Mouse (Mus musculus): Measurements from ENCODE around the gene Nav3. TPM values are rescaled to one million over a fixed set of nuclear protein-coding genes. Genes with fewer than 3 reads are reported as not detected.

The Nav3 gene
- total RNA-seq, 2 experiments from 2014 or later, result 140 to 152 TPM

DNA sequence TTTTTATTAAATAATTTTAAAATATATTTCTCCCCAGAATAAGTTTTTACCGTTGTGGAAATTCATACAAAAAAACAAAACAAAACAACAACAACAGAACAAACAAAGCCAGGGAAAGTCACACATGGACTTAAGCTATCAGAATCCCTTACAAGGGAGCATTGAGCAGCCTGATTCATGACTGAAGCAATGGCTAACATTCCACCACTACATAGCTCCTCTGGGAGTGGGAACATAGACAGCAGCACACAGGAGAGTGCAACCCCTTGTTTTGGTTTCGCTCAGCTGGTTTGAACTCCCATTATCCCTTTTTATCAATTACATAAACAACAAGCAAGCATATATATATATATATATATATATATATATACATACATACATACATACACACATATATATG lies 589.9 kb downstream of the Nav3 start:
- DNase-seq, result no peak

GRCm38 (mm10) chr10:109865391-109865790 lies 590.6 kb downstream of the Nav3 start:
- no peak for DNase-seq
- intact Hi-C loops (cut with DNase I), result no loop called here

More for the DNA sequence above, 589.9 kb downstream of the Nav3 start:
- intact Hi-C loops (cut with DNase I), result no loop called here

DNA sequence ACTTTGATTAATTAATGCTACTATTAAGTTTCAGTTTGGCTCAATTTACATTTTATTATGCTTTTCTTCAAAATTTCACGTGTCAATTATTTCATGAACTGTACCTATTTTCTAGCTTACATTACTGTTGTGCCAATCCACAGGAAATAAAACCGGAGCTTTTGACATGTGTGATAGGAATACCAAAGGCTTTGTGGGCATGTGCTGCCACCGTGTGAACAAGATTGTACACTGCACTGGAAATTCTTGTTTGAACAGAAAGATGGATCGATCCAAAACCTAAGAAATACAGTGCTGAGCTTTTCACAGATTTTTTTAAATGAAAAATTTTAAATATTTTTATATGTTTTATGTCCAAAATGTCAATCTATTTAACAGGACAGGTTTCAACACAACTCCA lies 591.3 kb downstream of the Nav3 start:
- peak; percentile 35 for DNase-seq
- intact Hi-C loops (cut with DNase I), result loop anchor here (5.0 kb wide), 1 partner anchor 97 kb away; no protein-coding TSS in a partner anchor

DNA sequence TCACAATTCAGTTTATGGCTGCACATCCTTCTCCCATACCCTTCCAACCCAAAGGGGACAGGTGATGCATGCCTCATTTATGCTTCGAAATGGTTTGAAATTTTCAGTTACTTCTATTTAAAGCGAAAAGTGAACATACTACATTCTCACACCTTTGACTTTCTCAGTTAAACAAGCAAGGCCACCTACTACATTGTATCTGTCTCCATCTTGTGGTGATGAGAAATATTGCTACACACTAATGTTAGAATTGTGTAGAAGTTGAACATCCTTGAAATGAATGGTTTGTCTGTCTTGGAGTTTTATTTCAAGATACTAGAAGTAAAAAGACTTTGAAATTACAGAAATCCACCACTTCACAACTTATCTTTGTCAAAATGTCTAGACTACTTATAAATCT lies 594.7 kb downstream of the Nav3 start:
- DNase-seq, result no peak
- intact Hi-C loops (cut with DNase I), result loop anchor here (5.0 kb wide), 1 partner anchor 94 kb away; no protein-coding TSS in a partner anchor

GRCm38 (mm10) chr10:109858568-109858967 lies 597.4 kb downstream of the Nav3 start:
- intact Hi-C loops (cut with DNase I), result loop anchor here (10.0 kb wide), 1 partner anchor 1404 kb away; no protein-coding TSS in a partner anchor
- DNase-seq, result no peak

DNA sequence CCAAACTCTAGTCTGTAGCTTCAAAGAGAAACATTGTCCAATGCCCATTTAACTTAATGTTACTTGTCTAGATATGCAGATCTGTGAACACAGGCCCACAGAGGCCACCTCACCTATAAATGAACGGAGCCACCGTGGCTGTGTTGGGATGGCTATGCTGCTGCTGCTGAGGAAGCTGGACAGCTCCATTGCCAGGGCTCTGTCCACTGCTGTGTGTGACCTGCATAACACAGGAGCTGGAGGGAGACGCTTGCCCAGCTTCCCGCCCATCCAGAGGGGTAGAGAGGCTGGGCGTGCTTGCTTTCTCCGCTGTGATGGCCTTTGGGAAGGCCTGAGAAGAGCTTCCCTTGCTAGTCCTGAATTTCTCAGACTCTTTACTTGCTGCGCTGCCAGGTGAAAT lies 603.6 kb downstream of the Nav3 start:
- intact Hi-C loops (cut with DNase I), result loop anchor here (10.0 kb wide), 1 partner anchor 1398 kb away; no protein-coding TSS in a partner anchor
- no peak for DNase-seq

DNA sequence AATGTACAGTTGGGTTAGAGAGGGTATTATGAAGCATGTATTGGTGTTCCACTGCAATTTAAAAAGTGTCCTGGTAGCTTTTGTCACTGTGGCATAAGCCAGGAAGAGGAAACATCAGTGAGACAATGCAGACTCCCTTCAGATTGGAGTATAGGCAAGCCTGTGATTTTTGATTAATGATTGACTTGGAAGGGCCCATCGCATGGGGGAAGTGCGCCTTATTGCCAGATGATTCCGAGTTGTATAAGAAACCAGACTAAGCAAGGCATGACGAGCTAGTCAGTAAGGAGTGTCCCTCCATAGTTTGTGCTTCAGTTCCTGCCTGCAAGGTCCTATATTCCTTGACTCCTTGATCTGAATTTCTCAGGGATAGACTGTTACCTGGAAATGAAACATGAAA lies 608.4 kb downstream of the Nav3 start:
- intact Hi-C loops (cut with DNase I), result no loop called here
- DNase-seq, result no peak

DNA sequence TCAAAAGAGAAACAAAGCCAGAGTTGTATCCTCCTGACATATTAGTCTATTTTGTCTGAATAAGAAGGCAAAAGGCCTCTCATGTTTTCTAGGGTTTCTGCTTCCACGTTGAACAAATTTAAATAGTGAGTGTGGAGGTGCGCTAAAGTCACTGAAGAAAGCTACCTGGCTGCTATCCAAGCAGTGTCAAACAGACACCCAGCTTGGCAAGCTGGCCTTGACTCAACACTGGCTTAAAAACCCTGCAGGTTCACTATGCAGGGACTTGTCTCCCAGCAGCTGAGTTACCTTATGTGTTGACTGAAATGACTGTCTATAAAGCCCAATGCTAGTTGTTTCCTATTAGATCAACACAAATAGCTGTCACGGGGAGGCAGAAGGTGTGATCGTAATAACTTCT lies 612.3 kb downstream of the Nav3 start:
- no peak for DNase-seq
- intact Hi-C loops (cut with DNase I), result no loop called here

DNA sequence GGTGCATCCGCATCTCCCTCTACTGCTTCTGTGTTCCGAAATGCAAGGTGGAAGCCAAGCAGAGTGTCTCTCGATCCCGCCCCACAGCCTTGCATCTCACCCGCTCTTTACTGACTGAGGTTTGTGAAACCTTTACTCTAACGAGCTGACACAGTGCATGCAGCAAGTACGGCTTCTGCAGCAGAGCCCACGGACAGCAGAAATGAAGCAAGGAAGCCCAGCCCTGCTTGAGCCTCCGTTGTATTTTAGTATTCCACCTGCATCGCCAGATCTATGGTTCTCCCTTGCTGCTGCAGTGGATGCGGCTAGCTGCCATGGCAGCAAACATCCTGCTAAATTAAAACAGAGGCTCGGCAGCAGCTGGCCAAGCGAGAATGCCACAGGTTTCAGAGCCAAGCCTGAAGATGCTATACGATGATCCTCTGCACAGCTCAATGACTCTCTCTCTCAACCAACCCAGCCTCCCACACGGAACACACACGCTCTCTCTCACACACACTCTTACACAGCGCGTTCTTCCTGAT lies 623.2 kb downstream of the Nav3 start:
- peak; percentile 17 for DNase-seq
- intact Hi-C loops (cut with DNase I), result no loop called here

DNA sequence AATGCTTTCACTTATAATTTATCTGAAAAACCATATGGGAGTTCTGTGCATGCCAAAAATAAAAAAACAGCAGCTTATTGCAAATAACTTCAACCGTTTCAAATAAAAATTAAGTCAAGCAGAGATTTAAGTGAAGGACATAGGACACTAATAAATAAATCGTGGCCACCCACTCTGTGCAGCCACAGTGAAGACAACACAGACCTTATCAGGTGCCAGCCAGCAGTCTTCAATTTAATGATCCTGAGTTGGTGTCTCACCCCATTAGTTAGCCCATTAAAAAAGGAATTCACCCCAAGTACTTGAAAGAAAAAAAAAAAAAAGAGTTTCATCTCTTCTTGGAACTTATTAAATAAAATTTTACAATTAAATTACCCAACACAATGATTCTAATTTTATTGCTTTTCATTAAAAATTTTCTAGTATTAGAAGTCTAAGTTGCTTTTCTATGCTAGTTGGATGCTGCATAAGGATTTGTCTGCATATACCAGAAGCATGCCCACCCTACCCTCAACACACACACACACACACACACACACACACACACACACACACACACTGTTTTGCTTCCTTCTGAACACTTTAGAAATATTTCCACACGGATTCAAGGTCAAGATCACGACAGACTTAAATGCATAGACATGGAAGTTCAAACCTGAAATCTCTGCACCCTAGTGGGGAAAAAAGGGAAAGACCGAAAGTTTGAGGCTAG lies 649.1 kb downstream of the Nav3 start:
- intact Hi-C loops (cut with DNase I), result no loop called here
- no peak for DNase-seq

DNA sequence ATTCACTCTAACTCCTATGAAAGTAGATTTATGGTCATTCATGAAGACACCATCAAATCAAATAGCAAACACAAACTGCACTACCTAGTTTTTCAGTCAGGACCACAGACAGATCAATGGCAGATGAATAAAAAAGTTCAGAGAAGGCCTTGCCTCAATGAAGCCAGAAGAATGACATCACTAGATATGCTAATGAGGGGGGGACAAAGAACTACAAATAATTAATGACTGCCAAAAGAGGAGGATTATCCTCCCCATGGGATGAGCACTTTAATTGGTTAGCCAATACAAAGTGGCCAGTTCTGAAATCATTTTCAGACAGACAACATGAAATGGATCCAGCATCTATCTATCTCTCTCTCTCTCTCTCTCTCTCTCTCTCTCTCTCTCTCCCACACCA lies 652.6 kb downstream of the Nav3 start:
- intact Hi-C loops (cut with DNase I), result no loop called here

GRCm38 (mm10) chr10:109802236-109802635 lies 653.8 kb downstream of the Nav3 start:
- intact Hi-C loops (cut with DNase I), result no loop called here
- DNase-seq, result no peak

More for the DNA sequence above, 652.6 kb downstream of the Nav3 start:
- DNase-seq, result no peak

GRCm38 (mm10) chr10:109799246-109799645 lies 656.8 kb downstream of the Nav3 start:
- DNase-seq, result no peak
- intact Hi-C loops (cut with DNase I), result no loop called here

DNA sequence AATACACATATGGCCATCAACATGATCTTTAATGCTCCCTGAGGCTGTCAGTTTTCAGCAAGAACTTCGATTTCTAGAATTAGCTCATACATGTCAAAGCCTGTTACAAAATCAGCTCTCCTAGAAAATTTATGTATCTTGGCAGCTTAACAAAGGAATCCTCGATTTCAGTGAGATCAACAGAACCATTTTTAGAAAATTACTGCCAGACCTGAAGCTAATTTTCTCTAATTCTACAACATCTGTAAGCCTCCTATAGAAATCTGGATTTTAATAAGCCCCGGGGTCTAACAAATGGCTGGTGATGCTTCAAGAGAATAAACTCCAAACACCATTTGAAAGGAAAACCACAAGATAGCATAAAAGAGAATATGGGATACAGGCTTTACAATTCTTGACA lies 659.0 kb downstream of the Nav3 start:
- no peak for DNase-seq
- intact Hi-C loops (cut with DNase I), result no loop called here

DNA sequence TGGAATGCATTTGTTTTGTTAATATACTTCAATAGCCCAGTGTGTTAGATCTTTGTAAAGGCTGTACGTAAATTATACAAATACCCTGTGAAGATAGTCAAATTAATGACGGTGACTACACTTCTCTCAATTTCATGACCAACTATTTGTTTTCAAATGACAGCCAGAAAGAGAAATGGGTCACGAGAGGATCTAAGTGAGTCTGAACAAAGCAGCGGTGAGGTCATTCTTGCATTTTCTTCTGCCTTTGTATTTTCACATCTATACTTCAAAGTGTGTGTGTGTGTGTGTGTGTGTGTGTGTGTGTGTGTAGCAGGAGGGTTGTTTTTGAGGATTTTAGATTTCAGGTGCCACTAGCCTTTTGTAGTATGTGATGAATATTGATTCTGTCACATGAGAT lies 662.5 kb downstream of the Nav3 start:
- no peak for DNase-seq
- intact Hi-C loops (cut with DNase I), result no loop called here

GRCm38 (mm10) chr10:109788728-109789127 lies 667.3 kb downstream of the Nav3 start:
- no peak for DNase-seq
- intact Hi-C loops (cut with DNase I), result no loop called here

DNA sequence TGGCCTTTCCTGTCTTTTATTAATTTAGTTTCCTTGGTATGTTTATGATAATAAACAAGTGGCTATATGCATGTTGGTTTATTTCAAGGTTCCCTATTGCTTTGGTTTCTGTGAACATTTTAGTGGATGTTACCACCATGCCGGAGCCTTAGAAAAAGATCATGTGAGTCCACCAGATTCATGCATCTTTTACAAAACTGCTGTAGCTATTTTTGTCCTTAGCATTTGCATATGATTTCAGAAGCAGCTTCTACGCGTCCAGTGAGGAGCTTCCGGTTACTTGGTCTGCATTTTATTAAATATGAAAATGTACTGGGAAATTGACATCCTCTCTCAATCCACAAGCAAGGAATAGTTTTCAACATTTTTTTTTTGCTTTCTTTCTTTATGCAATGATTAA lies 676.9 kb downstream of the Nav3 start:
- DNase-seq, result no peak
- intact Hi-C loops (cut with DNase I), result no loop called here

GRCm38 (mm10) chr10:109769092-109769491 lies 686.9 kb downstream of the Nav3 start:
- intact Hi-C loops (cut with DNase I), result loop anchor here (5.0 kb wide), 1 partner anchor 93 kb away; no protein-coding TSS in a partner anchor
- DNase-seq, result no peak

DNA sequence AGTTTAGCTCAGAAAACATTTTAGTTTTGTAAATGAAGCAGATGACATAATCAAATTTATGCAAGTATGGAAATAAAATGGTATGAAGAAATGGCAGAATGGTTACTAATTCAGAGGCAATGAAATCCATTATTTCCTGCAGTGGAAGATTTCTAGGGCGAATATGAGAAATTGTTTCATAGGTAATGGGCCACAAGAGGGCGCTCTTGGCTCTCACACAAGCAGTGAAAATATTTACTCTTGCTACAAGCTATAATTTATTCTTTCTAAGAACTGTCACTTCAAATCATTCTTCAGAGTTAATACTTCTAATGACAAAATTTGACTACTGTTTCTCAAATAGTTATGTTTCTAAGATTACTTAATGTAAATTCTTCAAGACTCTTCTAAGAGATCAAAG lies 690.4 kb downstream of the Nav3 start:
- DNase-seq, result peak; percentile 71
- intact Hi-C loops (cut with DNase I), result loop anchor here (5.0 kb wide), 1 partner anchor 97 kb away; no protein-coding TSS in a partner anchor

- DNase-seq, result no peak
- intact Hi-C loops (cut with DNase I), result loop anchor here (5.0 kb wide), 1 partner anchor 98 kb away; no protein-coding TSS in a partner anchor
Observed at GRCm38 (mm10) chr10:109764412-109765101, 691.4 kb downstream of the Nav3 start.

GRCm38 (mm10) chr10:109758921-109759600 lies 696.9 kb downstream of the Nav3 start:
- no peak for DNase-seq
- intact Hi-C loops (cut with DNase I), result no loop called here
